Mouse (Mus musculus): ENCODE measurements at regions not wholly inside any gene's neighbourhood (a gene's known extent, or its start where the extent isn't known, plus 50 kb on each side); places are given as distances from the start of the nearest gene placed in this dataset.
A peak's percentile ranks its signal among the peaks of the same experiment; 100 is the strongest.

DNA sequence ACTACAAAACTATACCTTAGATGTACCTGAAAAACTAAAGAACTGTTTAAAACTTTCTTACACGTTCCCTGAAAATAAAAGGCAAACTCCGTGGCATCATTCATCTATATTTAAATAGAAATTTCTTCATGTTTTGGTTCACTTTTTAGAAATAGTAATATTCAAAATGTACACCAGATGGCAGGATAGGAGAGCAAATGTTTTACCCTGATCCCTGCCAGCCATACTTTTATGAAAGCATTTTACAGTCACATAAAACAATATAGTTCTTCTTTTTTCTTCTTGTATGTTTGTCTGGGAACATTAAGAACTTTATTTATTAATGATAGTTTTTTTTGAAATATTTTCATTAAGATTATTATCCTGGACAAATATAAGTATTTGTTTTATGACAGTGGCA, 68.5 kb downstream of the 4921530L21Rik start:
- Histone ChIP-seq H3K4me3 (ENCODE audit: insufficient read depth, low read depth, low read length) (no peak overlapping the region), H3K4me1 (ENCODE audit: control insufficient read depth, insufficient read depth, low read length) (no peaks in the 10 kb centered on the region), H3K9ac (ENCODE audit: low read depth, low read length) (no peak overlapping the region), H3K27me3 (ENCODE audit: control insufficient read depth, insufficient read depth, low read length) (no peaks in the 10 kb centered on the region), H3K27ac (replicated peaks; ENCODE audit: insufficient read depth, low read depth, low read length) (no peak overlapping the region), H3K36me3 (ENCODE audit: control insufficient read depth, insufficient read depth, low read length) (no peaks in the 10 kb centered on the region), H3K79me2 (ENCODE audit: control insufficient read depth, insufficient read depth, low read length) (no peaks in the 10 kb centered on the region)
- 47% methylated on average over 2 of the region's 2 CpGs for WGBS
- TF ChIP-seq POLR2A (IDR thresholded peaks at IDR 0.05; ENCODE audit: extremely low read depth, insufficient read depth, low read length) (no peak), CTCF (IDR thresholded peaks at IDR 0.05; ENCODE audit: low read depth, low read length) (0 out of 2 replicates have a peak, but pooled peaks have one; percentile 1)
- DNase-seq (ENCODE audit: extremely low read depth, low read depth, low spot score): no peak

DNA sequence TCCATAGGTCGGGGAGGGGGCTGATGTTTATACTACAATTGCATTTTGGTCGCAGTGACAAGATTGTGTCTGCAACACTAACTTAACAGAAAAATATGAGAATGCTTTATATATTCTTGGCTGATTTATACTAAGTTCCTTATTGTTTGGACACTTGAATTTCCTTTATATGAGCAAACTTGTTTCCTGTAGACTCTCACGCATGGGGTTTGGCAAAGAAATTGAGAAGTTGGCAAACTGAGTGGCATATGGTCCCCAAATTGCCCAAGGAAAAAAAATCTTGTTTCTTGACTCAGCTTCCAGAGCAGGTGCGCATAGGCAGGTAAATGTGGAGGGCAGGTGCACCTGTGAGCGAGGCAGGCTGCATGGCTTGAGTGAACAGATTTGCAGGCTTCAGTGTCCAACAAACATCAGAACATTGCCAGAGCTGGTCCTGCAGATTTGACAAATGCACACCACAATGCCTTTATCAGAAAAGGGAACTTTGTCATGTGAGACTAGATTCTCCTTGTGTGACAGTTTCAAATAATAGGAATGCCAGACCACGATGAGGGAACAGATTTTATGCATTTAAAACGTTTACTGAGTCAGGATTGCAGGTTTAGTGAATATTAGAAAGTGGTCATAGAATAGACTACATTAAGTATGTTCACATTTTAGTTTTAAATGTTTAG, 75.1 kb downstream of the 4921530L21Rik start:
- H3K4me1 ChIP-seq (ENCODE audit: control insufficient read depth, insufficient read depth, low read length): no peaks in the 10 kb centered on the region
- WGBS: 63% methylated on average over 7 of the region's 7 CpGs
- H3K36me3 ChIP-seq (ENCODE audit: control insufficient read depth, insufficient read depth, low read length): no peaks in the 10 kb centered on the region
- TF ChIP-seq POLR2A (IDR thresholded peaks at IDR 0.05; ENCODE audit: extremely low read depth, insufficient read depth, low read length): no peak
- TF ChIP-seq CTCF (IDR thresholded peaks at IDR 0.05; ENCODE audit: low read depth, low read length): no peak
- H3K27me3 ChIP-seq (ENCODE audit: control insufficient read depth, insufficient read depth, low read length): no peaks in the 10 kb centered on the region
- DNase-seq (ENCODE audit: extremely low read depth, low read depth, low spot score): no peak
- H3K79me2 ChIP-seq (ENCODE audit: control insufficient read depth, insufficient read depth, low read length): no peaks in the 10 kb centered on the region
- H3K4me3 ChIP-seq (ENCODE audit: insufficient read depth, low read depth, low read length): no peak overlapping the region
- no peak overlapping the region for H3K27ac ChIP-seq (replicated peaks; ENCODE audit: insufficient read depth, low read depth, low read length)
- no peak overlapping the region for H3K9ac ChIP-seq (ENCODE audit: low read depth, low read length)

DNA sequence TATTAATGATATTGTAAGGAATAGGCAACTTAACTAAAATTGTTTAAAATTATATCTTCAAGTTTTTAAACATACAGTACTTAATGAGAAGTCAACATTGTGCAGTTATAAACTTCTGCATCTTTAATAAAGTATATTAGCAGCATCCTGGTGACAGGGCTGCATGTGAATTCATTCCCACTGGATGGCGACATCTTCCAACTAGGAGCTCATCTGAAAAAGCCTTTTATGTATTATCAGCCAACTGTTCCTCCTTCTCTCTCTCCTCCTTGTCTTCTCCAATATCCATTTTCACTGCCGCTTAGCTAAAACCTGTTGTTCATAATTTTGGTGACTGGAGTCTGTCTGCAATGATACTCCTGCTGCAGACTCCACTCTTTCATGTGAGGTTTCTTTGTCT, 103.0 kb downstream of the 4921530L21Rik start:
- 70% methylated on average over 2 of the region's 2 CpGs for WGBS
- no peaks in the 10 kb centered on the region for H3K79me2 ChIP-seq (ENCODE audit: control insufficient read depth, insufficient read depth, low read length)
- H3K36me3 ChIP-seq (ENCODE audit: control insufficient read depth, insufficient read depth, low read length): no peaks in the 10 kb centered on the region
- no peaks in the 10 kb centered on the region for H3K27me3 ChIP-seq (ENCODE audit: control insufficient read depth, insufficient read depth, low read length)
- TF ChIP-seq CTCF (IDR thresholded peaks at IDR 0.05; ENCODE audit: low read depth, low read length) (no peak), POLR2A (IDR thresholded peaks at IDR 0.05; ENCODE audit: extremely low read depth, insufficient read depth, low read length) (no peak)
- H3K9ac ChIP-seq (ENCODE audit: low read depth, low read length): no peak overlapping the region
- H3K4me1 ChIP-seq (ENCODE audit: control insufficient read depth, insufficient read depth, low read length): no peaks in the 10 kb centered on the region
- DNase-seq (ENCODE audit: extremely low read depth, low read depth, low spot score): no peak
- no peak overlapping the region for H3K4me3 ChIP-seq (ENCODE audit: insufficient read depth, low read depth, low read length)
- no peak overlapping the region for H3K27ac ChIP-seq (replicated peaks; ENCODE audit: insufficient read depth, low read depth, low read length)

DNA sequence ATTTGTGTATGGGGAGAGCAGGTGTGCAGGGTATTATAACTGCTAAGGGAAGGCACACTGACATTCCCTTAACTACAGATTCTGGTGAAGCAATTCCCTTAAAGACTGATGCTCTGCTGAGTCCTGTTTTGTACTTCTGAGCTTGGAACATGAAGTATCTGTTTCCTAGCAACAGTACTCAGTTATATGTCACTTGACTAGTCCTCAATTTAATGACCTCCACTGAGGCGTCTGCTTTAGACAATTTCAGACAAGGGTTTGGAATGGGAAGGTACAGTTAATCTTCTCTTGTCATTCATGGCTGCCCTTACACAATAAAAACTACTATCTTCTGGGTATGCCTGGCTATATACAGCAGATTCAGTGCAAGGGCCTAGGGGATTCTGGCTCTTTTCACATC, 117.3 kb downstream of the 4921530L21Rik start:
- Histone ChIP-seq H3K27ac (replicated peaks; ENCODE audit: insufficient read depth, low read depth, low read length) (no peak overlapping the region), H3K79me2 (ENCODE audit: control insufficient read depth, insufficient read depth, low read length) (no peaks in the 10 kb centered on the region), H3K9ac (ENCODE audit: low read depth, low read length) (no peak overlapping the region), H3K27me3 (ENCODE audit: control insufficient read depth, insufficient read depth, low read length) (no peaks in the 10 kb centered on the region), H3K4me1 (ENCODE audit: control insufficient read depth, insufficient read depth, low read length) (no peaks in the 10 kb centered on the region), H3K4me3 (ENCODE audit: insufficient read depth, low read depth, low read length) (no peak overlapping the region), H3K36me3 (ENCODE audit: control insufficient read depth, insufficient read depth, low read length) (no peaks in the 10 kb centered on the region)
- WGBS: 69% methylated on average over 1 of the region's 1 CpGs
- DNase-seq (ENCODE audit: extremely low read depth, low read depth, low spot score): no peak
- TF ChIP-seq POLR2A (IDR thresholded peaks at IDR 0.05; ENCODE audit: extremely low read depth, insufficient read depth, low read length) (no peak), CTCF (IDR thresholded peaks at IDR 0.05; ENCODE audit: low read depth, low read length) (no peak)

- DNase-seq (ENCODE audit: extremely low read depth, low read depth, low spot score): peak; percentile 4
Measured at GRCm38 (mm10) chr14:96021646-96022045, 140.6 kb downstream of the 4921530L21Rik start.

More at GRCm38 (mm10) chr14:96021646-96022045, 140.6 kb downstream of the 4921530L21Rik start:
- TF ChIP-seq CTCF (IDR thresholded peaks at IDR 0.05; ENCODE audit: low read depth, low read length) (no peak), POLR2A (IDR thresholded peaks at IDR 0.05; ENCODE audit: extremely low read depth, insufficient read depth, low read length) (no peak)
- Histone ChIP-seq H3K4me3 (ENCODE audit: insufficient read depth, low read depth, low read length) (no peak overlapping the region), H3K4me1 (ENCODE audit: control insufficient read depth, insufficient read depth, low read length) (no peaks in the 10 kb centered on the region), H3K9ac (ENCODE audit: low read depth, low read length) (no peak overlapping the region), H3K36me3 (ENCODE audit: control insufficient read depth, insufficient read depth, low read length) (no peaks in the 10 kb centered on the region), H3K27me3 (ENCODE audit: control insufficient read depth, insufficient read depth, low read length) (no peaks in the 10 kb centered on the region), H3K79me2 (ENCODE audit: control insufficient read depth, insufficient read depth, low read length) (no peaks in the 10 kb centered on the region), H3K27ac (replicated peaks; ENCODE audit: insufficient read depth, low read depth, low read length) (no peak overlapping the region)
- 65% methylated on average over 2 of the region's 2 CpGs for WGBS
